19 mouse cellular contexts compared by ENCODE assay signal in genomic region chr6:129541931-129542330, GRCm38 (mm10). TPM values are rescaled to one million over a fixed set of nuclear protein-coding genes. Genes with fewer than 3 reads are reported as not detected.
"Had no signal": no experiment of that assay in that cellular context is flagged by ENCODE, and none has a peak within 500 bp of the region (broad histone marks: within the 10 kb centered on the region; RNA-seq: fewer than 3 reads in every experiment).

No protein-coding gene starts in this region.

- H3K4me2 ChIP-seq: intestine, embryonic 15.5 days; kidney, embryonic 15.5 days; limb, embryonic 12.5 days; liver, embryonic 13.5 days; lung, embryonic 15.5 days; midbrain, embryonic 12.5 days; stomach, embryonic 15.5 days had no signal

- H3K9me3 ChIP-seq: intestine, embryonic 15.5 days; kidney, embryonic 15.5 days; limb, embryonic 12.5 days; liver, embryonic 13.5 days; lung, embryonic 15.5 days; megakaryocyte, embryonic 14.5 days; midbrain, embryonic 12.5 days; stomach, embryonic 15.5 days had no signal

- ATAC-seq: intestine, embryonic 15.5 days; liver, postnatal 0 days; midbrain, embryonic 16.5 days had no signal

- DNase-seq: kidney, postnatal 4 days; layer of hippocampus, adult 9-11 months; liver; liver, embryonic 13.5 days; liver, postnatal 0 days; lung, postnatal 14 days; thymus, postnatal 4 days had no signal

- H3K4me1 ChIP-seq: kidney, embryonic 15.5 days; limb, embryonic 12.5 days; midbrain, embryonic 12.5 days; stomach, embryonic 15.5 days had no signal

- H3K4me3 ChIP-seq: intestine, embryonic 15.5 days; kidney, embryonic 15.5 days; limb, embryonic 12.5 days; liver, embryonic 13.5 days; lung, embryonic 15.5 days; megakaryocyte, embryonic 14.5 days; midbrain, embryonic 12.5 days; stomach, embryonic 15.5 days had no signal

- H3K27me3 ChIP-seq: intestine, embryonic 15.5 days; kidney, embryonic 15.5 days; limb, embryonic 12.5 days; liver, embryonic 13.5 days; lung, embryonic 15.5 days; megakaryocyte, embryonic 14.5 days; midbrain, embryonic 12.5 days; stomach, embryonic 15.5 days had no signal

- H3K9ac ChIP-seq: intestine, embryonic 15.5 days; kidney, embryonic 15.5 days; limb, embryonic 12.5 days; liver, embryonic 13.5 days; liver, postnatal 0 days; lung, embryonic 15.5 days; midbrain, embryonic 12.5 days; stomach, embryonic 15.5 days had no signal

- H3K27ac ChIP-seq: intestine, embryonic 15.5 days; kidney, embryonic 15.5 days; limb, embryonic 12.5 days; liver, embryonic 13.5 days; lung, embryonic 15.5 days; macrophage; midbrain, embryonic 12.5 days; stomach, embryonic 15.5 days had no signal

RNA-seq across cellular contexts. Expression of gene Tmem52b, which starts 29.6 kb away (rescaled TPM):
- total RNA-seq: left cerebral cortex, postnatal 36 days; neutrophil, adult 5-6 weeks had no signal
- polyA plus RNA-seq: limb, embryonic 12.5 days; liver, embryonic 13.5 days; liver, postnatal 0 days; macrophage; midbrain, embryonic 12.5 days; midbrain, embryonic 16.5 days; spleen, adult 2 months; stomach, embryonic 15.5 days had no signal

RNA-seq across cellular contexts. Expression of gene Olr1, which starts 35.0 kb away (rescaled TPM):
- total RNA-seq: left cerebral cortex, postnatal 36 days had no signal
- polyA plus RNA-seq: limb, embryonic 12.5 days; midbrain, embryonic 16.5 days had no signal

RNA-seq across cellular contexts. Expression of gene Klre1, which starts 35.8 kb away (rescaled TPM):
- total RNA-seq: left cerebral cortex, postnatal 36 days had no signal
- polyA plus RNA-seq: intestine, embryonic 15.5 days; kidney, embryonic 15.5 days; limb, embryonic 12.5 days; liver, embryonic 13.5 days; lung, embryonic 15.5 days; macrophage; midbrain, embryonic 12.5 days; midbrain, embryonic 16.5 days; stomach, embryonic 15.5 days had no signal

RNA-seq across cellular contexts. Expression of gene Klrd1, which starts 49.7 kb away (rescaled TPM):
- polyA plus RNA-seq: kidney, embryonic 15.5 days; limb, embryonic 12.5 days; midbrain, embryonic 16.5 days had no signal
